Mouse (Mus musculus): Measurements from ENCODE around the gene Tmem37. TPM values are rescaled to one million over a fixed set of nuclear protein-coding genes. Genes with fewer than 3 reads are reported as not detected.

Gene Tmem37
- polyA plus RNA-seq, 1 experiment = 80.4 TPM

DNA sequence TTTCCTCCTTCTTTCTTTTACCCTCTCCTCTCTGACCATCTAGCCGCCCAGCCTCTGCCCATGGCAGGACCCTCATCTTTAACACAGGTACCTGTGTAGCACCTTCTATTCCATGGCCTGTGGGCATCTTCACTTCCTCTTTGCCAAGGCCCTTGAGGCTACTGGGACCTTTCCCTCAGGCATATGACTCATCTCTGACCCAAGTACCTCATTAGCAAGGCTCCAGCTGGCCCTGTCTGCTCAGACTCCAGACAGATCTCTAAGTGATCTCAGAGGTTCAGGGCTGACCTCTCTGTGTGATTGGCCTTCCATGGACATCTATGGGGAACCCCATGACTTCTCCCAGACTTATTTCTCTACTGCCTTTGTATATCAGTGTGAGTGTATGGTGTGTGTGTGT is 6.8 kb upstream of the Tmem37 start:
- Histone ChIP-seq H3K4me2 (ENCODE audit: low read depth) (no peak overlapping the region), H3K4me3 (no peak overlapping the region), H3K36me3 (ENCODE audit: control insufficient read depth, insufficient read depth) (no peaks in the 10 kb centered on the region), H3K27me3 (ENCODE audit: control insufficient read depth, insufficient read depth, insufficient read length) (no peaks in the 10 kb centered on the region), H3K79me2 (ENCODE audit: control insufficient read depth, insufficient read depth) (no peaks in the 10 kb centered on the region), H3ac (ENCODE audit: control insufficient read depth, insufficient read length) (no peak overlapping the region)
- TF ChIP-seq MYOD1 (IDR thresholded peaks at IDR 0.05; ENCODE audit: control insufficient read depth in 1 of 3, insufficient read length in 2 of 3, low read depth in 2 of 3) = peak; percentile 61 to 79 (median 77)
- TF ChIP-seq CEBPB (IDR thresholded peaks at IDR 0.05; ENCODE audit: insufficient read depth, poor library complexity, severe bottlenecking) = no peak
- no peak for TF ChIP-seq USF1 (IDR thresholded peaks at IDR 0.05; ENCODE audit: low read depth)

DNA sequence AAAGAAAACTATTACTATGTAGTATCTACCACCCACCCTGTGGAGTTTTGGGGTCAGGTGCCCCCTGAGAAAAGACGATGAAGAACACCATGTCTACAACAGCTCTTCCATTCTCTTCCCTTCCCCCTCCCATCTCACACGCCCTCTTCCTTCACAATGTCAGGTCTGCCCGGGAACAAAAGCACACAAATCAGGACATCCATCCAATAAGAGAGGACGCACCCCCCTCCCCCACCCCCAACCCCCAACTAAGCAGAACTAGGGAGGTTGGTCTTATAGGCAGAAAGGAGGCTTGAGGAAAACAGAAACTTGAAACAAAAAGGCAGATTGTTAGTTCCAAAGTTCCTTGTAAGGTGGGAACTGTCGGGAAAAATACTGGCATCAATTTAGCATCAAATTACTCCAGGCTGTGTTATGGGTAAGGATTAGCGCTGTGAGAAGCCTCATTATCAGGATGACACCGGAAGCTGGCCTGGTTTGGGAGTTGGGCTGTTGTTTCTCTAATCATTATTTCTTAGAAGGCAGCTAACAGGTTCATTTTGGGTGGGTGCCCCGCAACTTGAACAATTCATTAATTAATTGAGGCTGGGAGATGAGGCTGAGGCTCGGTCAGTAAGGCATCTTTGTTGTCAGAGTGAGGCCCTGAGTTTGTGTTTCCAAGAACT is 4.0 kb upstream of the Tmem37 start:
- TF ChIP-seq E2F4 (IDR thresholded peaks at IDR 0.05; ENCODE audit: insufficient read depth) = no peak
- no peak for TF ChIP-seq MAX (IDR thresholded peaks at IDR 0.05; ENCODE audit: low read depth)
- TF ChIP-seq TCF12 (IDR thresholded peaks at IDR 0.05; ENCODE audit: insufficient read depth, poor library complexity, severe bottlenecking) = no peak
- TF ChIP-seq MYOG (IDR thresholded peaks at IDR 0.05; ENCODE audit: control insufficient read depth in 1 of 3, insufficient read depth in 1 of 3, insufficient read length in 2 of 3, low read depth in 2 of 3) = no peak
- no peak for TF ChIP-seq MYOD1 (IDR thresholded peaks at IDR 0.05; ENCODE audit: control insufficient read depth in 1 of 3, insufficient read length in 2 of 3, low read depth in 2 of 3)
- TF ChIP-seq CEBPB (IDR thresholded peaks at IDR 0.05; ENCODE audit: insufficient read depth, poor library complexity, severe bottlenecking) = no peak
- no peak for TF ChIP-seq POLR2A (IDR thresholded peaks at IDR 0.05; ENCODE audit: insufficient read length, low read depth)
- TF ChIP-seq SRF (IDR thresholded peaks at IDR 0.05; ENCODE audit: control insufficient read depth, insufficient read length, low read depth) = no peak
- H3ac ChIP-seq (ENCODE audit: control insufficient read depth, insufficient read length) = no peak overlapping the region

GRCm38 (mm10) chr1:120075507-120075906 is 1.6 kb upstream of the Tmem37 start:
- peaks cover 15% of the 10 kb centered on the region for H3K79me2 ChIP-seq (ENCODE audit: control insufficient read depth, insufficient read depth)
- H3ac ChIP-seq (ENCODE audit: control insufficient read depth, insufficient read length) = no peak overlapping the region
- no peak for TF ChIP-seq POLR2A (IDR thresholded peaks at IDR 0.05; ENCODE audit: insufficient read length, low read depth)
- no peak for TF ChIP-seq MYOD1 (IDR thresholded peaks at IDR 0.05; ENCODE audit: control insufficient read depth in 1 of 3, insufficient read length in 2 of 3, low read depth in 2 of 3)
- TF ChIP-seq SRF (IDR thresholded peaks at IDR 0.05; ENCODE audit: control insufficient read depth, insufficient read length, low read depth) = no peak
- no peak for TF ChIP-seq USF1 (IDR thresholded peaks at IDR 0.05; ENCODE audit: low read depth)
- TF ChIP-seq MAX (IDR thresholded peaks at IDR 0.05; ENCODE audit: low read depth) = no peak
- TF ChIP-seq TCF3 (IDR thresholded peaks at IDR 0.05; ENCODE audit: insufficient read length, low read depth) = no peak
- TF ChIP-seq REST (IDR thresholded peaks at IDR 0.05; ENCODE audit: insufficient read depth, insufficient read length) = no peak
- no peak for TF ChIP-seq TCF12 (IDR thresholded peaks at IDR 0.05; ENCODE audit: insufficient read depth, poor library complexity, severe bottlenecking)
- no peak for TF ChIP-seq POLR2AphosphoS2 (IDR thresholded peaks at IDR 0.05; ENCODE audit: insufficient read length, low read depth)
- no peak for TF ChIP-seq MYOG (IDR thresholded peaks at IDR 0.05; ENCODE audit: control insufficient read depth in 1 of 3, insufficient read depth in 1 of 3, insufficient read length in 2 of 3, low read depth in 2 of 3)
- no peak for TF ChIP-seq E2F4 (IDR thresholded peaks at IDR 0.05; ENCODE audit: insufficient read depth)
- no peak for TF ChIP-seq CEBPB (IDR thresholded peaks at IDR 0.05; ENCODE audit: insufficient read depth, poor library complexity, severe bottlenecking)

More for the DNA sequence above, 4.0 kb upstream of the Tmem37 start:
- no peaks in the 10 kb centered on the region for H3K27me3 ChIP-seq (ENCODE audit: control insufficient read depth, insufficient read depth, insufficient read length)
- H3K79me2 ChIP-seq (ENCODE audit: control insufficient read depth, insufficient read depth) = no peaks in the 10 kb centered on the region
- no peaks in the 10 kb centered on the region for H3K36me3 ChIP-seq (ENCODE audit: control insufficient read depth, insufficient read depth)
- no peak overlapping the region for H3K4me2 ChIP-seq (ENCODE audit: low read depth)
- H3K4me3 ChIP-seq = no peak overlapping the region

DNA sequence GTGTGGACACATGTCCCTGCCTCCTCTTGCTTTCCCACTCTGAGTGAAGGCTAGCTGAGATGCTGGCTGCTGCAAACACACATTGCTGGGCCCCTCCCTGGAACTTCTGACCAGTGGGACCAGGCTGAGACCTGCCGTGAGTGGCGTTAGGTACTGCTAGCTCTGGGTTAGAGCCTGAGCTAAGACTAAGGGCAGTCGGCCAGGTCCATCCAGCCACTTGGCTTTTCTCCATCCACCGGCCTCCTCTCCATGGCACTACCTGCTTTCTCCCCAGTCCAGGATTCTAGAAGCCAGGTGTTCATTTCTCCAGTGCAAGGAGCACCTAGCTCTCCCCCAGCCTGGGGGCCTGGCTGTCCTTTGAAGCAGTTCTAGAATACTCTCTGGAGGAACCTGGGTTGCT is 1.1 kb upstream of the Tmem37 start:
- no peak overlapping the region for H3ac ChIP-seq (ENCODE audit: control insufficient read depth, insufficient read length)
- H3K4me3 ChIP-seq = no peak overlapping the region
- H3K36me3 ChIP-seq (ENCODE audit: control insufficient read depth, insufficient read depth) = no peaks in the 10 kb centered on the region
- peaks cover 15% of the 10 kb centered on the region for H3K79me2 ChIP-seq (ENCODE audit: control insufficient read depth, insufficient read depth)
- no peaks in the 10 kb centered on the region for H3K27me3 ChIP-seq (ENCODE audit: control insufficient read depth, insufficient read depth, insufficient read length)
- H3K4me2 ChIP-seq (ENCODE audit: low read depth) = peak overlapping the region; percentile 84
- TF ChIP-seq CEBPB (IDR thresholded peaks at IDR 0.05; ENCODE audit: insufficient read depth, poor library complexity, severe bottlenecking) (no peak), TCF12 (IDR thresholded peaks at IDR 0.05; ENCODE audit: insufficient read depth, poor library complexity, severe bottlenecking) (no peak), POLR2AphosphoS2 (IDR thresholded peaks at IDR 0.05; ENCODE audit: insufficient read length, low read depth) (no peak), REST (IDR thresholded peaks at IDR 0.05; ENCODE audit: insufficient read depth, insufficient read length) (no peak), USF1 (IDR thresholded peaks at IDR 0.05; ENCODE audit: low read depth) (no peak), TCF3 (IDR thresholded peaks at IDR 0.05; ENCODE audit: insufficient read length, low read depth) (no peak), MAX (IDR thresholded peaks at IDR 0.05; ENCODE audit: low read depth) (no peak), POLR2A (IDR thresholded peaks at IDR 0.05; ENCODE audit: insufficient read length, low read depth) (no peak), E2F4 (IDR thresholded peaks at IDR 0.05; ENCODE audit: insufficient read depth) (no peak), SRF (IDR thresholded peaks at IDR 0.05; ENCODE audit: control insufficient read depth, insufficient read length, low read depth) (no peak), MYOD1 (IDR thresholded peaks at IDR 0.05; ENCODE audit: control insufficient read depth in 1 of 3, insufficient read length in 2 of 3, low read depth in 2 of 3) (no peak), MYOG (IDR thresholded peaks at IDR 0.05; ENCODE audit: control insufficient read depth in 1 of 3, insufficient read depth in 1 of 3, insufficient read length in 2 of 3, low read depth in 2 of 3) (no peak)

More at GRCm38 (mm10) chr1:120075507-120075906, 1.6 kb upstream of the Tmem37 start:
- Histone ChIP-seq H3K36me3 (ENCODE audit: control insufficient read depth, insufficient read depth) (no peaks in the 10 kb centered on the region), H3K4me2 (ENCODE audit: low read depth) (no peak overlapping the region), H3K4me3 (no peak overlapping the region), H3K27me3 (ENCODE audit: control insufficient read depth, insufficient read depth, insufficient read length) (no peaks in the 10 kb centered on the region)

DNA sequence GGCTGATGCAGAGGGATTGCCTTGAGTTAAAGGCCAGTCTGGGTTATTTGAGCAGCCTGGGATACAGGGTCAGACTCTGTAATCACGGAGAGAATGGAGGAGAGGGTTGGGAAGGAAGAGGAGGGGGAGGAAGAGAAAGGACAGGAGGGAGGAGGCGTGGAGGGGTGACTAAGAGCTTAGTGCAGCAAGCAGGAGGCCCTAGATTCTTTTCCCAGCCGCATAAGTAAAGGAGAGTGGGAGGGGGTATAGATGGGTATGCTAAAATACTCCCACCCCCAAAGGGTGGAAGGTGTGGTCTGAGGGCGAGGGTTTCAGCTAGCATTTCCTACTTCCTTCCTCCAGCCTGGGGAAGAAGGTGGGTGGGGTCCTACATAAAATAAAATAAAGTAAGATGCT is 431 bp upstream of the Tmem37 start:
- no peak overlapping the region for H3ac ChIP-seq (ENCODE audit: control insufficient read depth, insufficient read length)
- peak overlapping the region; percentile 84 for H3K4me2 ChIP-seq (ENCODE audit: low read depth)
- TF ChIP-seq E2F4 (IDR thresholded peaks at IDR 0.05; ENCODE audit: insufficient read depth) (no peak), TCF3 (IDR thresholded peaks at IDR 0.05; ENCODE audit: insufficient read length, low read depth) (no peak), POLR2AphosphoS2 (IDR thresholded peaks at IDR 0.05; ENCODE audit: insufficient read length, low read depth) (no peak), USF1 (IDR thresholded peaks at IDR 0.05; ENCODE audit: low read depth) (no peak), SRF (IDR thresholded peaks at IDR 0.05; ENCODE audit: control insufficient read depth, insufficient read length, low read depth) (no peak), REST (IDR thresholded peaks at IDR 0.05; ENCODE audit: insufficient read depth, insufficient read length) (no peak), POLR2A (IDR thresholded peaks at IDR 0.05; ENCODE audit: insufficient read length, low read depth) (no peak), TCF12 (IDR thresholded peaks at IDR 0.05; ENCODE audit: insufficient read depth, poor library complexity, severe bottlenecking) (no peak), CEBPB (IDR thresholded peaks at IDR 0.05; ENCODE audit: insufficient read depth, poor library complexity, severe bottlenecking) (no peak), MYOD1 (IDR thresholded peaks at IDR 0.05; ENCODE audit: control insufficient read depth in 1 of 3, insufficient read length in 2 of 3, low read depth in 2 of 3) (no peak), MYOG (IDR thresholded peaks at IDR 0.05; ENCODE audit: control insufficient read depth in 1 of 3, insufficient read depth in 1 of 3, insufficient read length in 2 of 3, low read depth in 2 of 3) (no peak), MAX (IDR thresholded peaks at IDR 0.05; ENCODE audit: low read depth) (no peak)
- peaks cover 15% of the 10 kb centered on the region for H3K79me2 ChIP-seq (ENCODE audit: control insufficient read depth, insufficient read depth)
- no peaks in the 10 kb centered on the region for H3K36me3 ChIP-seq (ENCODE audit: control insufficient read depth, insufficient read depth)
- H3K27me3 ChIP-seq (ENCODE audit: control insufficient read depth, insufficient read depth, insufficient read length) = no peaks in the 10 kb centered on the region
- H3K4me3 ChIP-seq = peak overlapping the region; percentile 59

All from myocyte (in vitro differentiated cells).